Mouse (Mus musculus) spleen, postnatal 10 days (tissue): ENCODE measurements at regions not wholly inside any gene's neighbourhood (a gene's known extent, or its start where the extent isn't known, plus 50 kb on each side); places are given as distances from the start of the nearest gene placed in this dataset.
A peak's percentile ranks its signal among the peaks of the same experiment; 100 is the strongest.

Experiments
- DNase-seq, 2 experiments: peaks; one replicate each; pipeline ENCODE4 v3.0.0; 2021 to 2022; ENCODE audit warnings: low spot score in 2 of 2

GRCm38 (mm10) chr2:92751256-92751655, 151.7 kb downstream of the Chst1 start:
- no peak for DNase-seq

GRCm38 (mm10) chr2:92752156-92752555, 152.6 kb downstream of the Chst1 start:
- DNase-seq = no peak

- no peak for DNase-seq
Observed at GRCm38 (mm10) chr2:92752794-92753193, 153.3 kb downstream of the Chst1 start.

- DNase-seq = peak in 1 of 2 experiments; percentile 3
Observed at GRCm38 (mm10) chr2:92754505-92755280, 155.2 kb downstream of the Chst1 start.

DNA sequence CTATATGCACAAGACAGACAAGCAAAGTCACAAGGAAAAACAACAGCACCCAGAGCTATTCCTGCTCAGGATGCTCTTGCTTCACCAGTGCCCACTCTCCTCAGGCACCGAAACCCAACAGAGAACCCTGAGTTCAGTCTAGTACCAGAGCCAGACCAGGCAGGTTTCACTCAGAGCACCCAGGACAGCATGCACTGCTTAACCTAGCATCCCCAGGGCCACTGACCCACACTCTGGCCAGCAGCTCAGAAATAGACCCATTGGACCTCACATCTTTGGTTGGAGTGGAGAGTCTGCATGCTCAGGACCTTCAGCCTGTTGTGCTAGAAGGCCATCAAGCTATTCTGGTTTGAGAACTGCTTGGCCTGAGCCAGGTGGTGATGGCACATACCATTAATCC, 157.0 kb downstream of the Chst1 start:
- peak in 1 of 2 experiments; percentile 4 for DNase-seq

DNA sequence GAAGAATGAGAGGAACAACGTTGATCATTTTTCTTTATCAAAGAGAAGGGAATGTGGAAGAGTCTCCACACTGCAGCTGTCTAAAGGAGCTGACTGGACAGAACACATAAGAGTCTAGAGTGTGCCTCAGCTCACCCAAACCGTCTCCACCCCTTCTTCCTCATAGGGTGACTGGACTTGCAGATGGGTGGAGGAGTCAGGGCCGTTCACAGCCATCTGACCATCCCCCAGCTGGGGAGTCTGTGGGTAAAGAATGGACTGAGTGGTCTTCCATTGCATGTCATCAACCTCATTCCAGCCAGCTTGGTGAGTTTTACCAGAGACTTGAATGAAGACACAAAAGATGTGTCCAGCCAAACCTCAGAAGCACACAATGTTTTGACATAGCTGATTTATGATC, 156.1 kb upstream of the Syt13 start:
- peak in 1 of 2 experiments; percentile 6 for DNase-seq

DNA sequence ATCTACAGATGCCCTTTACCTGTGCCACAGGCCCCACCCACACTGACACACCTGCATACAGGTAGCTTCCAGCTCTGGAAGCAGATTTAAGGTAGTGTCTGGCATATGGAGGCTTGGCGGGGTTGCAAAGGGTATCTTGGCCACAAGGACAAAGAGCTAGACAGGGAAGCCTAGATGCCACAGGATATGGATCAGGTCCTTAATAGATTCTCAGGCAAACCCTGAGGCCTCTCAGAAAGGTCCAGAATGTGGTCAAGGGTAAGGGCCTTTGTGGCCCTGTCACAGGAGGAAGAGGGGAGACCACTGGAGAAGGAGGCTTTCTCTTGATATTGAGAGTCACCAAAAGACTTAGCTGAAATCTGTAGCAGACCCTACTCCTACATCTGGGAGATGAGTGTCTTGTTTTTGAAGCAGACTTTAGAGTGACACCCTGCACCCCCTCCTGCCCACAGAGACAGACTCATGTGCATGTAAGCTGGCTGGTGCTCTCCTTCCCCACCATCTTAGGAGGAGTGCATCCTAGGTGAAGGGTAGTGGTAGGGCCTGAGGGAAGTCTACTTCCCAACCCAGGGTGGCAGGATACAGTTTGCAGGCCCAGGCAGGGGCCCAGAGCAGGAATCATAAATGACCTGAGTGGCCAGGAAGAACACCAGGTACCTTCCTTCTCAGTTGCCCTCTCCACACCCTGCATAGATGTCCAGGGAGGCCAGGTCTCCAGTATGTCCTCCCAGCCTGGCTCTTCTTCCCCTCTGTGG, 150.8 kb upstream of the Syt13 start:
- DNase-seq = no peak

DNA sequence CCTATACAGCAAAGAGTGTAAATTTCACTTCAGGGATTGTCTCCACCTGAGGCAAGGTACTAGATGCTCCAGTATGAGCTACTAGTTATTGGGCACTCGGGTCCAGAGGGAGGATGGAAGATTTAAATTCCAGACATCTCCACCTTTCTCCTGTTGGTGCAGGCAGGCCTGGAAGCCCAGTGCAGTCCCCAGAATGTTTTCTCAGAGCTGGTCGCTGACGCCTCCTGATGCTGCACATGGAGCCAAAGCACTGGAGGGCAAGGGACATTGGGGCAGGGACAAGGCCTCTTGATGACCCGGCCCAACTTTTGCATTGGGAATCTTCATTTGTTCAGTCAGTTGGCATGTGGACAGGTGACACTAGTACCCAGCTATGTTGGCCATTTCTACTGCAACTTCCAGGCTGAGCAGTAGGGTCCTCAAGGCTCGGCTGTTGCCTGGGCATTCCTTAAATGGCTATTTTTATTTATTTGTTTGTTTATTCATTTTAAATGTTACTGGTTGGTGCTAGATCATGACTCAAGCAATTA, 147.4 kb upstream of the Syt13 start:
- DNase-seq = peak in 1 of 2 experiments; percentile 4

- peak in 1 of 2 experiments; percentile 8 for DNase-seq
Observed at GRCm38 (mm10) chr2:92768088-92768487, 146.8 kb upstream of the Syt13 start.

GRCm38 (mm10) chr2:92769061-92769460, 145.8 kb upstream of the Syt13 start:
- no peak for DNase-seq

- DNase-seq = no peak
Observed at GRCm38 (mm10) chr2:92770098-92770497, 144.8 kb upstream of the Syt13 start.

GRCm38 (mm10) chr2:92772623-92773022, 142.3 kb upstream of the Syt13 start:
- DNase-seq = no peak

DNA sequence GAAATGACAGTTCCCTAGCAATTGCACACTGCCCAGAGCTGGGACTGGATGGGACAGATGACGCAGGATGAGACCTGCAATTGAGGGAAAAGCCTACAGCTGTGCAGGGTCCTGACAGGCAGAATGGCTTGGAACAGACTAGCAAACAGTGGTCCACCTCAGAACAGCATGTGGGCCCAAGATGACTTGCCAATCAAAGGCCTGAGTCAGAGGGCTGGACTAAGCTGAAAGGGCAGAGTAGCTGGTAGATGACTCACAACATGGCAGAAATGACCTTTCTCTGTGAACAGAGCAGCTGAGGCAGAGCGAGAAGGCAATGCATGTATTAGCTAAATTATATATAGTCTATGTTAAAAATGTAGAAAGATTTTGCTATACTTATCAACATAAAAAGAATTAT, 138.4 kb upstream of the Syt13 start:
- DNase-seq = no peak

- no peak for DNase-seq
Observed at GRCm38 (mm10) chr2:92779101-92779500, 135.8 kb upstream of the Syt13 start.

DNA sequence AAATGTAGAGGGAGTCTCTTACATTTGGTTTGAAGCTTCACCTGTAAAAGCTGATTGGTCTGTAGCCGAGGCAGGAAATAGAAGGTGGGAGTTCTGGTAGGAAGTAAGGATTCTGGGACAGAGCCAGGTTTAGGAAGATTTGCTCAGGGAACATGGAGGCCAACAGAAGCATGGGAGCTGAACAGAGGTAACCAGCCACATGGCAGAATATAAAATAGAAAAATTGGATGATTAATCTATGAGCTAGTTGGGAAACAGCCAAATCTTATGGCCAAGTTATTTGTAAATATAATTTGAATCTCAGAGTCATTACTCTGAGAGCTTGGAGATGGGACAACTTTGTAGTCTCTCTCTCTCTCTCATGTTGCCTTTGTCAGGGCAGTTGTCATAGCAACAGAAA, 134.9 kb upstream of the Syt13 start:
- no peak for DNase-seq

- DNase-seq = no peak
Observed at GRCm38 (mm10) chr2:92781451-92781850, 133.4 kb upstream of the Syt13 start.

GRCm38 (mm10) chr2:92782621-92783020, 132.3 kb upstream of the Syt13 start:
- DNase-seq = no peak

DNA sequence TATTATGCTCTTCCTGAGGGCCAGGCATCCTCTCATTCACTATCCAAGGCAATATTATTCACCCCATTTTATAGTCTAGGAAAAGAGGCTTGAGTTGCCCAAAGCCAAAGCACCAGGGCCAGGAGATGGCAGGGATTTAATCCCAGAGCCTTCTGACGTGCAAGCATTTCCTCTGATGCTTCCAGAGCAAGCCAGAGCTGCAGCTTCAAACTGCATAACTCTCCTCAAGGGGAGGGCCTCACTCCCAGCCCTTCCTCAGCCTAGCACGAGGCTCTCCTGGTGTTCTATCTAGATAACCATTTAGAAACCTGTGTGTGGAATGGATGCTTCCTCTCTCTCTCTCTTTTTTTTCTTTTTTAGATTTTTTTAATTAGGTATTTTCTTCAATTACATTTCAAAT, 130.0 kb upstream of the Syt13 start:
- no peak for DNase-seq

GRCm38 (mm10) chr2:92787925-92788410, 126.9 kb upstream of the Syt13 start:
- no peak for DNase-seq

DNA sequence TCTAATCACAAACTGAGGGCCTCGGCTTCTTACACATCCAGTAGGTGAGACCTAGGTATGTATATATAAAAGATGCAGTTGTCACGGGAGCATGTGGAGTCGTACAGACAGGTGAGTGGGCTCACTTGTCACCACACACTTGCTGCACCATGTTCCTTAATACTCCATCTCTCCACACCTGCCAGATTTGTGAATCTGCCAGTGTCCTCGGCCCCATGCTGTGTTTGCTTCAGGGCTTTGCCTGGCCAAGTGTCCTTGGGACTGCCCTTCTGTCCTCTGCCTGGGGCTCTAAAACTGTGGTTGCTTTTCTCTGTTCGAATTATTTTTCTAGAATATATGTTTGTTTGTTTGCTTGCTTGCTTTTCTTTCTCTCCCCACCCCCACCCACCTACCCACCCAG, 126.0 kb upstream of the Syt13 start:
- no peak for DNase-seq

GRCm38 (mm10) chr2:92790374-92790773, 124.5 kb upstream of the Syt13 start:
- DNase-seq = no peak

DNA sequence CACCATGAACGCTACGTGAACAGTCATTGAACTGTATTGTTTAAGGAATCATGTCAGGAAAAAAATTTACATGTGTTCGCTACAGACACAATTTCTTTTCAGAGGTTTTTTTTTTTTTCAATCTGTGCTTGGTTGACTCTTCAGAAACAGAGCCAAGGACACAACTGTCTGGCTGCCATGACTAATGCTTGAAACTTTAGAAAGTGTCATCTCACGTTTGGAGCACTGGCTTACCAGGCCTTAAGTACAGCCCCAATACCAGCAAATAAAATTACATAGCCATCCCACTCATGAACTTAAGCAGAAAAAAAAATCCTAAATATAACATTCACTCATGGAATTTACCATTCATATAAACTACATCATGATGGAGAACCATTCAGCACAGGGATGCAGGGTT, 115.1 kb upstream of the Syt13 start:
- no peak for DNase-seq

- no peak for DNase-seq
Observed at GRCm38 (mm10) chr2:92800667-92801066, 114.2 kb upstream of the Syt13 start.
